ENCODE assay signal across 8 mouse cellular contexts in genomic region chr1:51333557-51334285, GRCm38 (mm10). TPM values are rescaled to one million over a fixed set of nuclear protein-coding genes. Genes with fewer than 3 reads are reported as not detected.
A peak's percentile ranks its signal among the peaks of the same experiment; 100 is the strongest.
DNase-seq lines count a peak whose midpoint lies in the region; ATAC-seq and TF ChIP-seq lines count a peak whose summit lies in the region.

No protein-coding gene starts in this region.

- DNase-seq in G1E (ENCODE audit: low spot score): peak; percentile 22
- DNase-seq in cerebellum, adult 11-12 months: peak; percentile 83
- peak; percentile 91 for DNase-seq in forelimb bud, embryonic 11.5 days (ENCODE audit: low read depth, low spot score)
- DNase-seq in layer of hippocampus, adult 8-10 months (ENCODE audit: low spot score in 2 of 2): peak; percentile 81 to 93
- DNase-seq in lung, embryonic 14.5 days: peak; percentile 98
- peak; percentile 57 for DNase-seq in ovary, adult 18-20 months (ENCODE audit: low spot score)
- DNase-seq in thymus, postnatal 10 days (ENCODE audit: low spot score in 2 of 2): peak; percentile 28 to 75

- H3K4me1 ChIP-seq in G1E (ENCODE audit: insufficient read depth, low read depth, low read length): no peaks in the 10 kb centered on the region; the same call in 1 of the 2 replicates
- H3K4me1 ChIP-seq in lung, embryonic 14.5 days (ENCODE audit: insufficient read depth): no peaks in the 10 kb centered on the region

- peak overlapping the region; percentile 48; the same call in 1 of the 2 replicates for H3K27ac ChIP-seq in lung, embryonic 14.5 days (ENCODE audit: low read depth)

- H3K9me3 ChIP-seq in G1E (replicated peaks): no peaks in the 10 kb centered on the region
- no peaks in the 10 kb centered on the region for H3K9me3 ChIP-seq in lung, embryonic 14.5 days (ENCODE audit: low read depth, low read length)

- no peak overlapping the region for H3K4me3 ChIP-seq in G1E (ENCODE audit: low read depth, low read length)
- H3K4me3 ChIP-seq in lung, embryonic 14.5 days (ENCODE audit: low read depth, low read length): peak overlapping the region; percentile 36

- WGBS in lung, embryonic 14.5 days: 5% methylated on average over 18 of the region's 18 CpGs

- H3K4me2 ChIP-seq in lung, embryonic 14.5 days: peak overlapping the region; percentile 70

- peak; percentile 52 for TF ChIP-seq CTCF in G1E (IDR thresholded peaks at IDR 0.05; ENCODE audit: low read depth, low read length)
- TF ChIP-seq CTCF in lung, embryonic 14.5 days (IDR thresholded peaks at IDR 0.05; ENCODE audit: low read depth): peak; percentile 84

- H3K36me3 ChIP-seq in G1E (replicated peaks): no peaks in the 10 kb centered on the region
- no peaks in the 10 kb centered on the region for H3K36me3 ChIP-seq in lung, embryonic 14.5 days (ENCODE audit: insufficient read depth)

- no peaks in the 10 kb centered on the region for H3K27me3 ChIP-seq in G1E (ENCODE audit: insufficient read depth, low read length)
- H3K27me3 ChIP-seq in lung, embryonic 14.5 days (ENCODE audit: insufficient read depth, low read length): no peaks in the 10 kb centered on the region

- peak overlapping the region; percentile 45 for H3K9ac ChIP-seq in lung, embryonic 14.5 days

- ATAC-seq in G1E (ENCODE audit: extremely low read depth, insufficient number of reproducible peaks, low FRiP score, poor library complexity, severe bottlenecking): no peak
- peak; percentile 82 to 88 for ATAC-seq in hematopoietic stem cell, adult 5-6 weeks (replicated peaks in 1 of 2; ENCODE audit: insufficient read depth in 1 of 2, low FRiP score in 2 of 2, low TSS enrichment in 1 of 2, low read depth in 1 of 2, poor library complexity in 2 of 2, severe bottlenecking in 2 of 2)
- ATAC-seq in lung, embryonic 14.5 days (ENCODE audit: insufficient read depth): peak; percentile 92

RNA-seq across cellular contexts. Expression of gene Cavin2, which starts 44.8 kb away (rescaled TPM):
- total RNA-seq in G1E (2014; fragmentation: Nextera tagmentation) (not detected in 2 replicates), G1E (2017) (0.12 and 0.16 TPM in 2 replicates)
- polyA plus RNA-seq in G1E (2012): not detected in 2 replicates
- 8.6 TPM in 2 replicates for total RNA-seq in hematopoietic stem cell, adult 5-6 weeks (2017)
- total RNA-seq in layer of hippocampus, adult 8-10 months (2022): 1 to 10 TPM; 6.7 to 9.4 (median 8.4) TPM
- 116 and 129 TPM in 2 replicates for polyA plus RNA-seq in lung, embryonic 14.5 days (2014; fragmentation: Nextera tagmentation; extraction: Ambion mirVana)

Comparison
In these comparisons a context has a peak if more than half of its experiments do, and no peak if none do; other contexts are left out.
1. DNase-seq: peak in every context shown above with its lines; median percentile 98 in lung, embryonic 14.5 days; 91 in forelimb bud, embryonic 11.5 days; 87 in layer of hippocampus, adult 8-10 months; 83 in cerebellum, adult 11-12 months; 57 in ovary, adult 18-20 months; 52 in thymus, postnatal 10 days; 22 in G1E.